Mouse (Mus musculus): ENCODE measurements around the gene Cacng2. TPM values are rescaled to one million over a fixed set of nuclear protein-coding genes. Genes with fewer than 3 reads are reported as not detected.

Cacng2 gene
- polyA plus RNA-seq (2015; fragmentation: Nextera tagmentation; extraction: Ambion mirVana): not detected in 2 replicates

GRCm38 (mm10) chr15:78119704-78120103 lies at the start of gene Cacng2:
Gene Cacng2, minus strand, starts transcription at chr15:78120028.
- Histone ChIP-seq H3K4me1 (ENCODE audit: insufficient read depth, low read length) (peaks cover 3% of the 10 kb centered on the region; the same call in 1 of the 2 replicates), H3K4me2 (replicated peaks; ENCODE audit: low read depth, low read length) (peak within 1 kb of the TSS; percentile 49), H3K9me3 (ENCODE audit: low read length) (no peaks in the 10 kb centered on the region), H3K27me3 (ENCODE audit: insufficient read depth, low read length) (peaks cover 14% of the 10 kb centered on the region), H3K36me3 (ENCODE audit: insufficient read depth, low read length) (no peaks in the 10 kb centered on the region), H3K4me3 (ENCODE audit: low read length) (peak within 1 kb of the TSS; percentile 13; the same call in 1 of the 2 replicates), H3K9ac (replicated peaks; ENCODE audit: low read length) (no peak within 1 kb of the TSS), H3K27ac (ENCODE audit: low read length) (no peak within 1 kb of the TSS)
- peak; percentile 99 for ATAC-seq (ENCODE audit: low FRiP score, low TSS enrichment)
- WGBS: under 1% methylated on average over 42 of the region's 42 CpGs

- no peak for ATAC-seq (ENCODE audit: low FRiP score, low TSS enrichment)
- H3K9me3 ChIP-seq (ENCODE audit: low read length): no peaks in the 10 kb centered on the region
- H3K4me2 ChIP-seq (replicated peaks; ENCODE audit: low read depth, low read length): no peak overlapping the region
- no peak overlapping the region for H3K27ac ChIP-seq (ENCODE audit: low read length)
- peaks cover 10% of the 10 kb centered on the region for H3K4me1 ChIP-seq (ENCODE audit: insufficient read depth, low read length)
- no peak overlapping the region for H3K4me3 ChIP-seq (ENCODE audit: low read length)
- WGBS: 87% methylated on average over 11 of the region's 11 CpGs
- H3K36me3 ChIP-seq (ENCODE audit: insufficient read depth, low read length): no peaks in the 10 kb centered on the region
- no peak overlapping the region for H3K9ac ChIP-seq (replicated peaks; ENCODE audit: low read length)
- no peaks in the 10 kb centered on the region for H3K27me3 ChIP-seq (ENCODE audit: insufficient read depth, low read length)
These were observed 49.7 kb upstream of the Cacng2 start for GRCm38 (mm10) chr15:78169566-78169965.

DNA sequence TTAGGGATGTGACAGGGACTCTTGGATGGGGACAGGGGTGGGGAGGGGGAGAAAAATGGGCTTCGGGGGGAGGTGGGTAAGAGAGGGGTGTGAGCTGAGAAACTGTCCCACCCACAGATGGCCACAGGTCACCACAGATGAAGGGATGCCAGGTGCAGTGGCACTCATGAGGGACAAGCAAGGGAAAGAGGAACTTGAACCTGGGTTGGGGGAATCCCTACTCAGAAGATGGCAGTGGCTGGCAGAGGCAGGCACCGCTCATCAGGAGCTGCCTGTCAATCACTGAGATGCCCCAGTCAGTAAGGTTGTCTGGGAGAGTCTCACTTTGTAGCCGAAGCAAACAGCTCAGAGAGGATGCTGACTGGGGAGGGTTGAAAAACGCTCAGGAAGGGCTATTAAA lies 45.5 kb upstream of the Cacng2 start:
- no peaks in the 10 kb centered on the region for H3K9me3 ChIP-seq (ENCODE audit: low read length)
- no peaks in the 10 kb centered on the region for H3K27me3 ChIP-seq (ENCODE audit: insufficient read depth, low read length)
- no peak for ATAC-seq (ENCODE audit: low FRiP score, low TSS enrichment)
- peaks cover 6% of the 10 kb centered on the region for H3K36me3 ChIP-seq (ENCODE audit: insufficient read depth, low read length)
- no peak overlapping the region for H3K4me2 ChIP-seq (replicated peaks; ENCODE audit: low read depth, low read length)
- H3K27ac ChIP-seq (ENCODE audit: low read length): no peak overlapping the region
- H3K4me3 ChIP-seq (ENCODE audit: low read length): no peak overlapping the region
- no peaks in the 10 kb centered on the region for H3K4me1 ChIP-seq (ENCODE audit: insufficient read depth, low read length)
- H3K9ac ChIP-seq (replicated peaks; ENCODE audit: low read length): no peak overlapping the region
- 86% methylated on average over 4 of the region's 4 CpGs for WGBS

GRCm38 (mm10) chr15:78164466-78164865 lies 44.6 kb upstream of the Cacng2 start:
- H3K9ac ChIP-seq (replicated peaks; ENCODE audit: low read length): no peak overlapping the region
- ATAC-seq (ENCODE audit: low FRiP score, low TSS enrichment): no peak
- WGBS: 87% methylated on average over 11 of the region's 11 CpGs
- H3K27ac ChIP-seq (ENCODE audit: low read length): no peak overlapping the region
- no peaks in the 10 kb centered on the region for H3K9me3 ChIP-seq (ENCODE audit: low read length)
- no peak overlapping the region for H3K4me2 ChIP-seq (replicated peaks; ENCODE audit: low read depth, low read length)
- no peak overlapping the region for H3K4me3 ChIP-seq (ENCODE audit: low read length)
- peaks cover 6% of the 10 kb centered on the region for H3K36me3 ChIP-seq (ENCODE audit: insufficient read depth, low read length)
- H3K4me1 ChIP-seq (ENCODE audit: insufficient read depth, low read length): no peaks in the 10 kb centered on the region
- no peaks in the 10 kb centered on the region for H3K27me3 ChIP-seq (ENCODE audit: insufficient read depth, low read length)

DNA sequence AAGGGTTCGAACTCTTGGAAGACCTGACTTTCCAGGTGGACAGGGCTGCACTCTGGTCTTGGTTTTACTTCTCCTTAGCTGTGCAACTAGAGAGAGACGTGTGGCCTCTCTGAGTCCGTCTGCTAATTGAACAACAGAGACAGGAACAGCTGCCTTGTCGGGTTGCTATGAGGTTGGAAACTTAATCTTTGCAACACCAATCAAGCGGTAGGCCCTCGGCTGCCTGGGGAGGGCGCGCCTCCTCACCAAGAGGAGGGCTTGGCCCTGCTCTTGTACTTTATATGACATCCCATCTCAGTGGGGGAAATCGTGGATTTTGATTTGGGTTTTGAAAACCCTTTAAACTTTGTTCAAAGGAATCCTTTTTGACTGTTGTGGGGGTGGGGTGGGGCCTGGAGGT lies 42.1 kb upstream of the Cacng2 start:
- no peak overlapping the region for H3K27ac ChIP-seq (ENCODE audit: low read length)
- peaks cover 8% of the 10 kb centered on the region for H3K36me3 ChIP-seq (ENCODE audit: insufficient read depth, low read length)
- H3K9me3 ChIP-seq (ENCODE audit: low read length): no peaks in the 10 kb centered on the region
- ATAC-seq (ENCODE audit: low FRiP score, low TSS enrichment): no peak
- WGBS: 64% methylated on average over 9 of the region's 9 CpGs
- H3K27me3 ChIP-seq (ENCODE audit: insufficient read depth, low read length): no peaks in the 10 kb centered on the region
- no peaks in the 10 kb centered on the region for H3K4me1 ChIP-seq (ENCODE audit: insufficient read depth, low read length)
- H3K4me2 ChIP-seq (replicated peaks; ENCODE audit: low read depth, low read length): no peak overlapping the region
- H3K4me3 ChIP-seq (ENCODE audit: low read length): no peak overlapping the region
- no peak overlapping the region for H3K9ac ChIP-seq (replicated peaks; ENCODE audit: low read length)

DNA sequence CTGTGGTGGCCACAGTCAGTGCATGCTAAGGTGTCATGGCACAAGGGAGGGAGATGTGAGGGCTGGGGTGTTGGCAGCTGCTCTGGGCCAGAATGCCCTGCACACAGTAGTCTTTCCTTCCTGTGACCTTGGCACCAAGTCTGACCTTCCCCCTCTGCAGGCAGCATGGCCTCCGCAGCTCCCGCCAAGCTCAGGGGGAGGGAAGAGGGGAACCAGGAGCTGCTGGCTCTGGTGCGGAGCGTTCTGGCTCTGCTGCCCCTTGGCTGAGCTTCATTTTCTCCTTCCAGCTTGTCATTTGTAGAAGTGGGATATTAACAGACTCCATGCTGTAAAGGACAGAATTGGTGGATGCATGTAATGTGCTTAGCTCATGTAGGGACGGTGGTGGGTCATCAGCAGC lies 38.5 kb upstream of the Cacng2 start:
- no peaks in the 10 kb centered on the region for H3K9me3 ChIP-seq (ENCODE audit: low read length)
- H3K27me3 ChIP-seq (ENCODE audit: insufficient read depth, low read length): no peaks in the 10 kb centered on the region
- H3K9ac ChIP-seq (replicated peaks; ENCODE audit: low read length): no peak overlapping the region
- WGBS: 80% methylated on average over 5 of the region's 5 CpGs
- H3K4me3 ChIP-seq (ENCODE audit: low read length): no peak overlapping the region
- no peak overlapping the region for H3K4me2 ChIP-seq (replicated peaks; ENCODE audit: low read depth, low read length)
- H3K36me3 ChIP-seq (ENCODE audit: insufficient read depth, low read length): 0 out of 2 replicates have a peak, but pooled peaks cover 2% of the 10 kb centered on the region
- H3K27ac ChIP-seq (ENCODE audit: low read length): no peak overlapping the region
- H3K4me1 ChIP-seq (ENCODE audit: insufficient read depth, low read length): no peaks in the 10 kb centered on the region
- ATAC-seq (ENCODE audit: low FRiP score, low TSS enrichment): no peak

GRCm38 (mm10) chr15:78157824-78158223 lies 38.0 kb upstream of the Cacng2 start:
- Histone ChIP-seq H3K27ac (ENCODE audit: low read length) (no peak overlapping the region), H3K4me2 (replicated peaks; ENCODE audit: low read depth, low read length) (no peak overlapping the region), H3K4me3 (ENCODE audit: low read length) (no peak overlapping the region), H3K4me1 (ENCODE audit: insufficient read depth, low read length) (no peaks in the 10 kb centered on the region), H3K36me3 (ENCODE audit: insufficient read depth, low read length) (0 out of 2 replicates have a peak, but pooled peaks cover 2% of the 10 kb centered on the region), H3K27me3 (ENCODE audit: insufficient read depth, low read length) (no peaks in the 10 kb centered on the region), H3K9ac (replicated peaks; ENCODE audit: low read length) (no peak overlapping the region), H3K9me3 (ENCODE audit: low read length) (no peaks in the 10 kb centered on the region)
- WGBS: 82% methylated on average over 4 of the region's 4 CpGs
- ATAC-seq (ENCODE audit: low FRiP score, low TSS enrichment): no peak

DNA sequence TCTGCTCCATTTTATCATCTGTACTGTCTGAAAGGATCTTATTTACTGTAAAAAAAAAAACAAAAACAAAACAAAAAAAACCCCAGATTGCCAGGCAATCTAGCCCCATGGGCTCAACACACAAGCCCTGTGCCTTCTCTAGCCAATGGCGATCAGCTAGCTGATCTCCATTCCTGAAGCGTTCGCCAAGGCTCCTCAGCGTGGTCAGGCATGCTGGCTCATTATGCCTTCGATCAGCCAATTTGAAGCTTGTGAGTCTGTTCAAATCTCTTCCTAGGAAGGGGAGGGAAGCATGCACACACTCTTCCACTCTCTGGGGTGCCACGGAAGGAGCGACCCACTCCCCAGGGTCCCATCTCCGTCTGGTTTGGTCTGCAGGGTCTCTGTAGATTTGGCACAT lies 37.5 kb upstream of the Cacng2 start:
- H3K27me3 ChIP-seq (ENCODE audit: insufficient read depth, low read length): no peaks in the 10 kb centered on the region
- 0 out of 2 replicates have a peak, but pooled peaks cover 2% of the 10 kb centered on the region for H3K36me3 ChIP-seq (ENCODE audit: insufficient read depth, low read length)
- H3K4me3 ChIP-seq (ENCODE audit: low read length): no peak overlapping the region
- H3K4me1 ChIP-seq (ENCODE audit: insufficient read depth, low read length): no peaks in the 10 kb centered on the region
- ATAC-seq (ENCODE audit: low FRiP score, low TSS enrichment): no peak
- H3K9ac ChIP-seq (replicated peaks; ENCODE audit: low read length): no peak overlapping the region
- no peak overlapping the region for H3K27ac ChIP-seq (ENCODE audit: low read length)
- 88% methylated on average over 8 of the region's 8 CpGs for WGBS
- no peak overlapping the region for H3K4me2 ChIP-seq (replicated peaks; ENCODE audit: low read depth, low read length)
- no peaks in the 10 kb centered on the region for H3K9me3 ChIP-seq (ENCODE audit: low read length)

GRCm38 (mm10) chr15:78155421-78155820 lies 35.6 kb upstream of the Cacng2 start:
- H3K4me1 ChIP-seq (ENCODE audit: insufficient read depth, low read length): no peaks in the 10 kb centered on the region
- no peak overlapping the region for H3K4me3 ChIP-seq (ENCODE audit: low read length)
- H3K9me3 ChIP-seq (ENCODE audit: low read length): no peaks in the 10 kb centered on the region
- 85% methylated on average over 6 of the region's 6 CpGs for WGBS
- H3K27me3 ChIP-seq (ENCODE audit: insufficient read depth, low read length): no peaks in the 10 kb centered on the region
- H3K27ac ChIP-seq (ENCODE audit: low read length): no peak overlapping the region
- no peak for ATAC-seq (ENCODE audit: low FRiP score, low TSS enrichment)
- no peak overlapping the region for H3K9ac ChIP-seq (replicated peaks; ENCODE audit: low read length)
- H3K4me2 ChIP-seq (replicated peaks; ENCODE audit: low read depth, low read length): no peak overlapping the region
- 0 out of 2 replicates have a peak, but pooled peaks cover 2% of the 10 kb centered on the region for H3K36me3 ChIP-seq (ENCODE audit: insufficient read depth, low read length)

- H3K27ac ChIP-seq (ENCODE audit: low read length): no peak overlapping the region
- peak; percentile 57 for ATAC-seq (ENCODE audit: low FRiP score, low TSS enrichment)
- WGBS: 55% methylated on average over 11 of the region's 11 CpGs
- H3K9me3 ChIP-seq (ENCODE audit: low read length): no peaks in the 10 kb centered on the region
- no peak overlapping the region for H3K4me2 ChIP-seq (replicated peaks; ENCODE audit: low read depth, low read length)
- no peaks in the 10 kb centered on the region for H3K4me1 ChIP-seq (ENCODE audit: insufficient read depth, low read length)
- no peak overlapping the region for H3K4me3 ChIP-seq (ENCODE audit: low read length)
- H3K9ac ChIP-seq (replicated peaks; ENCODE audit: low read length): no peak overlapping the region
- H3K27me3 ChIP-seq (ENCODE audit: insufficient read depth, low read length): no peaks in the 10 kb centered on the region
- no peaks in the 10 kb centered on the region for H3K36me3 ChIP-seq (ENCODE audit: insufficient read depth, low read length)
These were observed 33.4 kb upstream of the Cacng2 start for GRCm38 (mm10) chr15:78153045-78153775.

Measured in kidney, embryonic 16.5 days (tissue).